Mouse (Mus musculus) right cerebral cortex, adult 18-20 months (tissue): ENCODE results near the gene Hist1h2ai.
"Not testable (repeated sequence)": the region's sequence is repeated elsewhere in the genome, so short reads cannot be mapped to it uniquely, and the experiment has no call there.

Experiments used
- DNase-seq: peaks from one replicate; pipeline ENCODE4 v3.0.0; 2022; ENCODE audit warnings: mixed read lengths

Gene Hist1h2ai

DNA sequence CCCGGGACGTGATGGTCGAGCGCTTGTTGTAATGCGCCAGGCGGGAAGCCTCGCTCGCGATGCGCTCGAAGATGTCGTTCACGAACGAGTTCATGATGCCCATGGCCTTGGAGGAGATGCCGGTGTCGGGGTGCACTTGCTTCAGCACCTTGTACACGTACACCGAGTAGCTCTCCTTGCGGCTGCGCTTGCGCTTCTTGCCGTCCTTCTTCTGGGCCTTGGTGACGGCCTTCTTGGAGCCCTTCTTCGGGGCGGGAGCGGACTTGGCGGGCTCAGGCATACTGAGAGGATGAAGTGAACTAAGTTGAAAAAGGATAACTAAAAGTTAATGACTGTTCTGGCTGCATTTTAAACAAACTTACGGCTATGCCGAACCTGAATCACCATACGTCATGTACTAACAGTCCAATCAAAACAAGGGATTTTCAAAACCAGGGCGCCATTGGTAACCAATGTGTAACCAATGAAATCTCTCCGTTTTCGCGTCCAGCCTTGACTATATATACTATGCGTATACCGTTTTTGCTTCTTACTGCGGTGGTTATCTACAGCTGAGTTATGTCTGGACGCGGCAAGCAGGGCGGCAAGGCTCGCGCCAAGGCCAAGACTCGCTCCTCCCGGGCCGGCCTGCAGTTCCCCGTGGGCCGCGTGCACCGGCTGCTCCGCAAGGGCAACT is at the start of gene Hist1h2ai, which contains the start of gene Hist1h2bl:
Hist1h2ai (plus strand) TSS at position 559 of the 676 bp plus-strand sequence.
Hist1h2bl (minus strand) TSS at position 280 of the 676 bp plus-strand sequence.
- DNase-seq = peak; percentile 91

DNA sequence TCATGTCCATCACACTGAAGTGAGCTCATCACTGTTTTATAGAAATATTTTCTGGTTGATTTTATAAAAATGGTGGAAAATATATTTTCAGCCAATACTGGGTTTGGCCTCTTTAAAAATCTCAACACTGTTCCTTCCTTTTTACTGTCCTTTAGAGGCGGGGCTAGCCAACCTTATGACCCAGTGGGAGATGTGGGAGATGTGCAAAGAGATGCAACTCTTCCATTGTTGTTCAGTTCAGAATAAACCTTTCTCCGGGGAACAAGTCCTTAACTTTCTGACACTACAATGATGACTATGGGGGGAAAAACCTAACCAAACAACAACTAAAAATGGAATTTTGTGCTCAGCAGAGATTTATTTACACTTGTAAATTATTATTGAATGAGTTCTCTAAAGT is 38.9 kb upstream of the Hist1h2ai start, which contains the start of gene Olfr1360:
Olfr1360 (minus strand) TSS at position 101 of the 400 bp plus-strand sequence.
- DNase-seq = no peak

GRCm38 (mm10) chr13:21697811-21698210 is 18.4 kb upstream of the Hist1h2ai start, which contains the start of gene Olfr1359:
Gene Olfr1359, plus strand, starts transcription at chr13:21698111.
- DNase-seq = no peak

- DNase-seq = no peak
Observed at GRCm38 (mm10) chr13:21706669-21707068, 9.6 kb upstream of the Hist1h2ai start.

DNA sequence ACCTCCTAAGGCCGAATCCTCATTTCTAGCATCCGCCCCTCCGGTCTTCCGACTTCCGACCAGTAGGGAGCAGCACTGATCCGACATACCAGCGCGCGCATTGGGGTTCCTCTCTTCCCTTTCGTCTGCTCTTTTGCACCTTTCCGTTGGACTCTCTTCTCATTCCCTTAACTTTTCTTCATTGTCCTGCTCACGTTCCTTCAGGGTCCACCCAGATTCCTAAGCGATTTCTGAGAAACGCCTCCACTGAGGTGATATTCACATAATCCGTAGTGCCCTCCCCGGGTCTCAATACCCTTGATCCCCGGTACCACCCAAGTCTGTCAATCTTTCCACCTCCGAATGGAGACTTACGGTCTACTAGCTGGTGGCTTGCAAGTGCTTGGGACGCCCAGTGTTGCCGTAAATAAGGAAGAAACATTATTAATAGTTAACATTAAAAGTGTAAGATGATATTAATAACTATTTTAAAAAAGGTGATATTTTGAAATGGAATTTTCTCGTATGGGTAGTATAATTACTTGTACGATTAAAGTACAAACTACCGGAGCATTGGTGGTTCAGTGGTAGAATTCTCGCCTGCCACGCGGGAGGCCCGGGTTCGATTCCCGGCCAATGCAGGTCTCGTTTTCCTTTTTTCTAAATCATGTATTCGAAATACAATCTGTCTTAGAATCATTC is 6.1 kb upstream of the Hist1h2ai start:
- DNase-seq = peak; percentile 90

GRCm38 (mm10) chr13:21710821-21711525 is 5.2 kb upstream of the Hist1h2ai start:
- peak; percentile 77 for DNase-seq

DNA sequence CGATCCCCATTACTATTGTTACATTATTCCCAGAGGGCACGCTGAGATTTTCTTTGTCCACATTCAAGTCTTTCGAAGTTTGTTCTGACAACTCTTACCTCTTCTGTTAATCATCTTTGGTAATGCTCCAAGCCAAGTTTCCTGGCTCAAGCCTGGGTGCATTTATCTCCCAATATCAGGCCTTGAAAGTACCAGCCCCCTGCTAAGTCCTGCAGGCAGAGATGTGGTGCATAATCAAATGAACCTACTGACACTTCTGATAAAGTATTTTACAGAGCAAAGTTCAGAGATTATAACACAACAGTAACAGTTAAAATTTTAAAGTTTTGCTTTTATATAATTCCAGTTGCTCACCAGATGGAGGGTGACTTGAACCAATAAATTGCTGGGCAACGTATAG is 4.5 kb upstream of the Hist1h2ai start:
- DNase-seq = no peak

DNA sequence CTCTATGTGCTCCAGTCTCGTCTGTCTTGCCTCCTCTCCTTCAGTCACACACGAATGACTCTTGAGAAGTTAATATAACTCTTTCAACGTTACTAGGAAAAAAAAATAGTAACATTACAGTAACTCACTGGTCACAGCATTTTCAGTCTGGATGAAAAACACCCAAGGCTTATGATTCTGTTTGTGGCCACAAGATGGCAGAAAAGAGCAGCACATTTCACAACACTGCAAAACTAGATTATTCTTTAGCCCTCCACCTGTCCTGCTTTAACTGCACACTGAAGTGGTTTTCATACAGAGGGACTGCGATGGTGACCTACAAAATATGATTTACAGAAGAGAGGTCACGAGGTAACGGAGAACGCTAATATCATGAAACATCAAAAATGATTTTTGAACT is 1.5 kb upstream of the Hist1h2ai start:
- DNase-seq = peak; percentile 75

DNA sequence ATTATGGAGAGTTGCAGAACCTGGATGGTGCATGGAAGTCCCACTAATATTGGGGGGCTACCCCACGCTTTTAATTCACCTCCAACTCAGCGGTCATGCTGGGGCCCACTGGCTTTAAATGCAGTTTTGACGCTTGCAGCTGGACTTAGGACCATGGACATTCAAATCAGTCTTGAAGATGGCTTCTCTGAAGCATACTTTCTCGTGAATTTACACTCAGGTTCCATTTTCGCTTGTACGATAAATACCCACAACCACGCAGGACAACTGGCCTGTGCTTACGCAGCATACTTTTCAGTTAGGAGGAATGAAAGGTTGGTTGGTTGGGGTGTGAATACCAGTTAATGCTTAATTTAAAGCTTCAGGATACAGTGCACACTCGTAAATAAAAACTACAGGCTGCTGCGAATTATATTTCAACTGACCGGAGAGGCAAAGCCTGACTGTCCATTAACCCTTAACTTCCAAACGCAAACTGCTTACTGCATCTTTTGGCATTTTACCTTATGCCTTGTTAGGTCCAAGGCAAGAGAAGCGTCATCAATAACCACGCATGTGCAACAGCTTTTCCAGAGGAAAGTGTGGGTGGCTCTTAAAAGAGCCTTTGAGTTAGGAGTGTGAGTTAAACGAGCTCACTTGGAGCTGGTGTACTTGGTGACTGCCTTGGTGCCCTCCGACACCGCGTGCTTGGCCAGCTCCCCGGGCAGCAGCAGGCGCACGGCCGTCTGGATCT is 925 bp upstream of the Hist1h2ai start:
- peak; percentile 22 for DNase-seq

- not testable (repeated sequence) for DNase-seq
Observed at GRCm38 (mm10) chr13:21716540-21717391, 544 bp downstream of the Hist1h2ai start.

DNA sequence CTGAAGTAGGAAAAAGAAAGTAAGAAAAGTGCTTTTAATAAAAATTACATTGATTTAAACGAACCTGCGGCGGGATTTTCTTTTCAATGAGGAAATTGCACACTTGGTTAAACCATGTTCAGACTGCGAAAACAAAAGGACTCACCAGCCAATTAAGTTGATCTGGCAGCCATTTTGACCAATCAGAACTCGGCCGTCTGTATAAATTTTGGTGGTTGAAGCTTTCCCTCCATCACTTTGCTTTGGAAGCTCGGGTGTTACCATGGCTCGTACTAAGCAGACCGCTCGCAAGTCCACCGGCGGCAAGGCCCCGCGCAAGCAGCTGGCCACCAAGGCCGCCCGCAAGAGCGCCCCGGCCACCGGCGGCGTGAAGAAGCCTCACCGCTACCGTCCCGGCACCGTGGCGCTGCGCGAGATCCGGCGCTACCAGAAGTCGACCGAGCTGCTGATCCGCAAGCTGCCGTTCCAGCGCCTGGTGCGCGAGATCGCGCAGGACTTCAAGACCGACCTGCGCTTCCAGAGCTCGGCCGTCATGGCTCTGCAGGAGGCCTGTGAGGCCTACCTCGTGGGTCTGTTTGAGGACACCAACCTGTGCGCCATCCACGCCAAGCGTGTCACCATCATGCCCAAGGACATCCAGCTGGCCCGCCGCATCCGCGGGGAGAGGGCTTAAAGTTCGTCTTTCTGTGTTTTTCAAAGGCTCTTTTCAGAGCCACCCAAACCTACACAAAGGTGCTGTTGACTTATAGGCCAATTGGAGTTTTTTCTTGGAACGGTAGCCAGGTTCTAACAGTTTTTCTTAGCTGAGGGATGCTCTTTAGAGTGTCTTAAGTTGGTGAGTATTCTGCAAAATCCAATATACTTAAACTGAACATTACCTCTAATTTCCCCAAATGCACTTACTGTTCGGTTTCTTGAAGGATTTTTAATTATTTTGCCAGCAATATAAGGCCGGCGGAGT is 1.5 kb downstream of the Hist1h2ai start, which contains the start of gene Hist1h3h:
Hist1h3h (plus strand) TSS at position 263 of the 961 bp plus-strand sequence.
- peak; percentile 91 for DNase-seq

DNA sequence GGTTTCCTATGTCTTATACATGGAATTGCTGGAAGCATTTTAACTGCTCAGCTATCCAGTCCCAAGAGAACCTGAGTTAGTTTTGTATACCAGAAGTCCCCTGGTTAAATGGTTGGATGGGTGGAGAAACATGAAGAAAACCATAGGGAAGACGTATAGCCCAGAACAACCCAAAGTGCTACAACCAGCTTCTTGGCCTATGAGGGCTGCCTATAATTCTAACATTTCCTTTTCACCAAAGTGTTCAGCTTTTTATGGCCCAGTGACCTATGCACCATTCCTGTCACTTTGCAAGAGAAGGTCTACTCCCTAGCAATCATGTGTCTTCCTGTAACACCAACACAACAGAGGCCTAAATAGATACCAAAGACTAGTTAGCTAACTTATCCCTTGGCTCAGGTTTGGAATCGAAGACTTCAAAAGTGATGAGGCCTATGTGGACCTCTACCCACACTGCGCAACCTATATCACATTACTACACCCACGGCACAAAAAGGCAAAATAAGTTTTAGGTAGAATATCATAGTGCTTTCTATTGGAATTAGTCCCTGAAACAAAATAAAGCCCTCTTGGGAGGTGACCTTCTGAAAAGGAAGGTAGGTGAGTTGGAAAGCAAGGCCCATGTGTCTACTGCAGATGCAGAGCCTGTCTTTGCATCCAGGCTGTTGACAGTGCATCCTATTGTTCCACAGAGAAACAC is 2.3 kb downstream of the Hist1h2ai start:
- DNase-seq = no peak

DNA sequence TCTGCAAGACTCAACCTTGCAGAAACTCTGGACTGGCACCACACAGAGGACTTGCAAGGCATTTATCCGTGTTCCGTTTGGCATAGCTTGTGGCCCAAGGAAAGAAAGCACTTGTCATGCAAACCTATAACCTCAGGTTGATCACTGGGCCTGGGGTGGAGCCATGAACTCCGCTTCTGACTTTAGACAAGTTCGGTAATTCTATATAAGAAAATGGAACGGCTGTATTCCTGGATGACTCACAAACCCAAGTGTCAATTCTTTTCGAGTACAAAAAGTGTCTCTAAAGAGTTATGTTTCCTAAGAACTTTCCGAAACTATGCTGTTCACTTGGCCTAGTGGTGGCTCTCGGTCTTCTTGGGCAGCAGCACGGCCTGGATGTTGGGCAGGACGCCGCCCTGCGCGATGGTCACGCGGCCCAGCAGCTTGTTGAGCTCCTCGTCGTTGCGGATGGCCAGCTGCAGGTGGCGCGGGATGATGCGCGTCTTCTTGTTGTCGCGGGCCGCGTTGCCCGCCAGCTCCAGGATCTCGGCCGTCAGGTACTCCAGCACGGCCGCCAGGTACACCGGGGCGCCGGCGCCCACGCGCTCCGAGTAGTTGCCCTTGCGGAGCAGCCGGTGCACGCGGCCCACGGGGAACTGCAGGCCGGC is 5.0 kb downstream of the Hist1h2ai start:
- not testable (repeated sequence) for DNase-seq

DNA sequence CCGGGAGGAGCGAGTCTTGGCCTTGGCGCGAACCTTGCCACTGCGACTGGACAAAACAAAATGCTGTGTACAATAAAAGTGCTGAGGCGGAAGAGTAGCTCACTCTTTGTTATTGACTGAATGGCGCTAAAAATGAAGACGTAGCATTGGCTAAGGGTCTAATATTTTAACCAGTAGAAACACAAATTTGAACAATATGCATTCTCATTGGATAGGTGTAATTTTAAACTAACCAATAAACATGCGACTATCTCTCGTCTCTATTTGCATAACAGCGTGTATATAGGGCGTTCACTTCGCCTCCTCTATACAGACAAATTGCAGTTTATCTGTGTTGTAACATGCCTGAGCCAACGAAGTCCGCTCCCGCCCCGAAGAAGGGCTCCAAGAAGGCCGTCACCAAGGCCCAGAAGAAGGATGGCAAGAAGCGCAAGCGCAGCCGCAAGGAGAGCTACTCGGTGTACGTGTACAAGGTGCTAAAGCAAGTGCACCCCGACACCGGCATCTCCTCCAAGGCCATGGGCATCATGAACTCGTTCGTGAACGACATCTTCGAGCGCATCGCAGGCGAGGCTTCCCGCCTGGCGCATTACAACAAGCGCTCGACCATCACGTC is 5.6 kb downstream of the Hist1h2ai start, which contains the start of gene Hist1h2bm:
Hist1h2bm (plus strand) TSS at position 288 of the 616 bp plus-strand sequence.
- DNase-seq = peak; percentile 64

GRCm38 (mm10) chr13:21722373-21722925 is 6.2 kb downstream of the Hist1h2ai start:
- no peak for DNase-seq

GRCm38 (mm10) chr13:21722993-21723836 is 7.0 kb downstream of the Hist1h2ai start:
- no peak for DNase-seq

- no peak for DNase-seq
Observed at GRCm38 (mm10) chr13:21727948-21728572, 11.8 kb downstream of the Hist1h2ai start.
